Mouse (Mus musculus) frontal cortex, postnatal 10 days (tissue): ENCODE results near the gene Fbln1.
A peak's percentile ranks its signal among the peaks of the same experiment; 100 is the strongest.
"Not testable (repeated sequence)": the region's sequence is repeated elsewhere in the genome, so short reads cannot be mapped to it uniquely, and the experiment has no call there.

Experiments used
- DNase-seq, 2 experiments: peaks; one replicate each; pipeline ENCODE4 v3.0.0; 2022; ENCODE audit warnings: low spot score in 2 of 2, mixed read lengths in 1 of 2

Gene Fbln1

DNA sequence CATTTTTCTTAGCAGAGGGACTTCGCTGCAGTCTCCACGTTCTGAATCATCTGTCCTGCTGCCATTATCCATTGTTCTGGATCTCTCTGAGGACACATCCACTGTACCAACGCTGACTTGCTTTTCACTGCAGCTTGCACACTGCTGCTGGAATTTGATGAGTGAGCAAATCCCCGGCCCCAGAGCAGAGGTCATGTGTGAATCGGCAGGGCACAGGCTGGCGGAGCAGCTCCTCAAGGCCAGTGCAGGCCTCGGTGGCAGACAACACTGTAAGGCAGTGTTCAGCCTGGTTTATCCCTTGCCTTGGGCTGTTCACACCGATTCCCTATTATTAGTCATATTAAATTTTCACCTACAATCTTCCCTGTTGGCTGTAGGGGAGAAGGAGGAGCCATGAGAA is 89.8 kb downstream of the Fbln1 start:
- DNase-seq, result no peak

DNA sequence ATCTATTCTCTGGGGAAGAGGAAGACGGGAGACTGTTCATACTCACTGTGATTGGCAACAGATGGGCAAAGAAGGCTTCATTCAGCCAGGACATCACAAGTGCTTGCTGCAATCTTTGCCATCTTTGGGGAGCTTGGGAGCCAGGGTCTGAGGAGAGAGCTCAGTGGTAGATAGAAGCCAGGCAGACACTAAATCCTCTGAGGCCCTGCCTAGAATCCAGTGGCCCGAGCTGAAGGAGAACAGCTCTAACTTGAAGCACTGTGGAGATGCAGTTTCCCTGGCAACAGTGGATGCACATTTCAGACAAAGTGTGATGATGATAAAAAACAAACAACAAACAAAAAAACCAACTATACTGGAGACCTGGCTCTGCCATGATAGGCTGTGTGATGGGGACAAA is 90.2 kb downstream of the Fbln1 start:
- DNase-seq, result no peak

DNA sequence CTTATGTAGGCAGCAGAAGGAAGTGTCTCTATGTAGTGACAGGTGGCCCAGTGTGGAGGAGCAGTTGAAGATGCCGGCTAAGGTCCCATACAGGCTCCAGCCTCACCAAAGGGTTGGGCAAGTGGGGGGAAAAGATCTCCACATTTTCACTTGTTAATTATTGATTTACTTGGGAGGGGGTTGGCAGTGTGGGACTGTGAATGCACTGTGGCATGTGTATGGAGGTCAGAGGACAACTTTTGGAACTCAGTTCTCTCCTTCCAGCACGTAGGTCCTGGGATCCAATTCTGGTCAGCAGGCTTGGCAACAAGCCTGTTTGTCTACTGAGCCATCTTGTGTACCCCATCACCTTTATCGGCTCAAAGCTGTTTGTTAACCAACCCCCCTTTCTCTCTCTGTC is 90.8 kb downstream of the Fbln1 start:
- no peak for DNase-seq

DNA sequence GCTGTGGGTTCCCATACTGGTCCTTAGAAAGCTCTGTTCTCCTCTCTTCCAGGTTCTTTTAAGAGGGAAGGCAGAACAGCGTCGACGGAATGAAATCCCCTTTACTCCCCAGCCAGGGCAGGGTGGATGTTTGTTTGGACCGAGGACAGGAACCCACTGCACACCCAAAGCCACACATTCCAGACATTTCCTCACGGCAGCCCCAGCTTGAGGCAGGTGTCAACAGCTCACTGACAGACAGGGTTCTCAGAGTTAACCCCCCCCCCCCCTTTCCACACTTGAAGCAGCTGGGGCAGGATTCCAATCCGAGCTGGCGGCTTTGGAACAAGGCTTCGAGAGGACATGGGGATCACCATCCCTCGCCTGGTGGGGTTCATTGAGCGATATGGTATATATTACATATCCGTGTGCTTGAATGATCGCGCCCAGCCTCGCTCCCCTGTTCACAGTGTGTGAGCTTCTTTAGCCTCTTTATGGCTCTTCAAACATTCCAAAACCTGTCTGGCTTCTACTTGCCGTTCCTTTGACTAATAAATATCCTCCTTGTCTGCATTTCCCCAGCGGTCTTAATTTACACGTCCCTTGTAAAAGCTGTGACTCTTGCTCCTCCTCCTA is 92.5 kb downstream of the Fbln1 start:
- DNase-seq, result no peak

DNA sequence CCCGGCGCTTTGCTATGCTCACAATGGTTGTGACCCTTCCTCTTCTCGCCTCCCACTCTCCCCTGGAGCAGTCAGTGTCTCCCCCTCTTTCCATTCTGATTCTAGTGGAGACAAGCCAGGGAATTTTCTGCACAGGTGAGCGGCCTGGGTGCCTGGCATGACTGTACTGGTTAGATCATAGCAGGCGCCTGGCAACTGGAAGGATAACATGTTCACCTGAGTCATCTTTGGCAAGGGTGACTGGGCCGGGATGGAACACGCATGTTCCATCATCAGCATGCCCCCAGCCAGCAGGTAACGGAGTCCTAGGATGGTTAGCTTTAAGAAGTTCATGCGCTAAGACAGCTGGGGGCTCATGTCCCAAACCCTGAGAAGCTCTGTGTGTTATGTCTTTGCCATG is 93.2 kb downstream of the Fbln1 start:
- no peak for DNase-seq

DNA sequence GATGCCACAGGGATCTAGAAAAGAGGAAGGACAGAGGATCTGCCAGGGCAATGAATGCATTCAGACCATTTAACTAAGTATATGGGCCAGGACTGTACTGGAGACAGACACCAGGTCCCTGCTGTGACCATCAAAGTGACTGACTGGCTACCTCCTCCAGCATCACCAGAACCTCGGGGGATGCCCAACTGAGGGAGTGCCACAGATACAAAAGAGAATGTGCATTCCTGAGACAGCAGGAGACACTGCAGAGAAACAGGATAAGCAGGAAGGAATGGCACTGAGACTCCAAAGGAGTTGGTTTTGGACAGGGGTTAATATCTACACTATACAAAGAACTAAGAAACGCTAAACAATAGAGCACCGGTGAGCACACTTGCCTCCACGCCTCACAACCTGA is 97.5 kb downstream of the Fbln1 start:
- no peak for DNase-seq

DNA sequence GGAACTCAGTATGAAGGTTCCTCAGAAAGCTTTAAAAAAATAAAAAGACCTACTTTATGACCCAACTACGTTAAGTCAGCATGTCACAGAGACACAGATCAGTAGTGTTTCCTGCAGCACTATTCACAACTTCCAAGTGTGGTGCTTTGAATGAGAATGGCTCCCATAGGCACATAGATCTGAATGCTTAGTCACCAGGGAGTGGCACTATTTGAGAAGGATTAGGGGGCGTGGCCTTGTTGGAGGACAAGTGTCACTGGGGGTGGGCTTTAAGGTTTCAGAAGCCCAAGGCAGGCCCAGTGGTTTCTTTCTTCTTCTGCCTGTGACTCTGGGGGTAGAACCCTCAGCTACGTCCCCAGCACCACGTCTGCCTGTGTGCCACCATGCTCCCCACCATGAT is 98.2 kb downstream of the Fbln1 start:
- no peak for DNase-seq

DNA sequence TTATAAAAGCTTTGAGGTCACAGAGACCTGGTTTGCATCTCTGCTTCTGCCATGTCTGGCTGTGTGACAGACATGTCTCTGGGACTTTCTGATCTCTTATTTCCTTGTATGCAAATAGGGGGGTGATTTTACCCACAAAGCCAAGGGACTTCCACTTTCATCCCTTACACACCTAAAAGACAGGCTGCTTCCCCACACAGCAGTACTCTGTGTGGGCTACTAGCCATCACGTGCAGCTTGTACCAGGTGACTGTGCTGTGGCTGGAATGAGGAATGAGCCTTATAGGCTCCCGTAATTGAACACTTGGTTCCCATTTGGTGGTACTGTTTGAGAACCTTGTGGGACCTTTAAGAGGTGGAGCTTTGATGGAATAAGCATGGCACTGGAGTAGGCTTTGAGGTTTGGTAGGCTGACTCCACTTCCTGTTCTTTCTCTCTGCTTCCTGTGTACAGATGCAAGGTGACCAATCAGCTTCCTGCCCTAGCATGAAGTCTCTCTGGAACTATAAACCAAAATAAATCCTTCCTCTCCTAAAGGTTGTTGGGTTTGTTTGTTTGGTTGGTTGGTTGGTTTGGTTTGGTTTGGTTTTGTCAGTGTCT is 101.4 kb downstream of the Fbln1 start:
- DNase-seq, result no peak

DNA sequence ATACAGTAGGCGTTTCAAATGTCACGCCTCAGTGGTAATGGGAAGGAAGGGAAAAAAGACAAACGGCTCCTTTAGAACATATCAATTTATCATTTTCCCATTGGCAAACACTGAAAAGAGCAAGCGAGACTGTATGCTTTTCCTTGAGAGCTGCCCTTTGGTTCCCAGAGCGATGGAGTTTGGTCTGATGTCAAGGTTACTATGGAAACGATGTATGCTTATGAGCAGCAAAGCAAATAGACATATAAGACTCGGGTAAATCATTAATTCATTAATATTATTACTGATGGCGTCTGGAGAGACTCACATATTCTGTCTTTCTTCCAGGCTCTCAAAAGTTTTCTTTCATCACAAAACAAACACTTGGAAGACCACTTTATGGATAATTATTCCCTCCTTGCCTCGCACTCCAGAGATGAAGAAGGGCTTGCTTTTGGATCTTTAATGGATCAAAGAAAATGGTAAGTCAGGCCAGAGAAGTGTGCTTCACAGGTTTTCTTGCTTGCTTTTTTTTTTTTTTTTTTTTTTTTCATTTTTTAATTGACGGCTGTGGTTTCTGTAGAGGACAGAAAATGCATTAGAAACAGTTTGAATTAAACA is 105.4 kb downstream of the Fbln1 start:
- DNase-seq, result no peak

DNA sequence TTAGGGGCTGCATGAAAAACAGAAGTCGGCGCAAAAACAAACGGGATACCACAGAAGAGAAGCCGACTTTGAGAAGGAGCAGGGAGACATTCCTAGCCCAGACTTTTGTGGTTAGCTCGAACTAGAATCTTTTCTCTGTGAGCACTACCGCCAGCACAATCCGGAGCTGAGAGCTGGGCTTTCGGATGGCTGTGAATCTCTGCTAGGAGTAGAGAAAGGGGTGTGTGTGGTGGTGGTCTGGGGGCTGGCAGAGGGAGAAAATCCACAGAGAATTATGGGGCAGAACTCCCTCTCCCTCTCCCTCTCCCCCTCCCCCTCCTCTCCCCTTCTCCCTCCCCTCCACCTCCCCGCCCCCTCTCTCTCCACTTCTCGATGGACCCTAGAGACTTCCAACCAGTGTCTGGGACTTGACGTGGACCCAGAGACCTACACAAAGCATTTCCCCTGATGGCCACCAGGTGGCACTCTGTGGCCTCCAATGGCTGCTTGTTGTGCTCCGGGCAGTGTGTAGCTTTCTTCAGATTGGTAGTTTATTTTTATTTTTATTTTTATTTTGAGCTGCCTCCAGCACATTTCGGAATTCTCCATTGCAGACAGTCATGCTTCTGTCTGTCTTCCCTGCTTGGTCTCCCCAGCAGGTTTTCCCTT is 109.8 kb downstream of the Fbln1 start:
- peak; percentile 48 to 83 for DNase-seq

DNA sequence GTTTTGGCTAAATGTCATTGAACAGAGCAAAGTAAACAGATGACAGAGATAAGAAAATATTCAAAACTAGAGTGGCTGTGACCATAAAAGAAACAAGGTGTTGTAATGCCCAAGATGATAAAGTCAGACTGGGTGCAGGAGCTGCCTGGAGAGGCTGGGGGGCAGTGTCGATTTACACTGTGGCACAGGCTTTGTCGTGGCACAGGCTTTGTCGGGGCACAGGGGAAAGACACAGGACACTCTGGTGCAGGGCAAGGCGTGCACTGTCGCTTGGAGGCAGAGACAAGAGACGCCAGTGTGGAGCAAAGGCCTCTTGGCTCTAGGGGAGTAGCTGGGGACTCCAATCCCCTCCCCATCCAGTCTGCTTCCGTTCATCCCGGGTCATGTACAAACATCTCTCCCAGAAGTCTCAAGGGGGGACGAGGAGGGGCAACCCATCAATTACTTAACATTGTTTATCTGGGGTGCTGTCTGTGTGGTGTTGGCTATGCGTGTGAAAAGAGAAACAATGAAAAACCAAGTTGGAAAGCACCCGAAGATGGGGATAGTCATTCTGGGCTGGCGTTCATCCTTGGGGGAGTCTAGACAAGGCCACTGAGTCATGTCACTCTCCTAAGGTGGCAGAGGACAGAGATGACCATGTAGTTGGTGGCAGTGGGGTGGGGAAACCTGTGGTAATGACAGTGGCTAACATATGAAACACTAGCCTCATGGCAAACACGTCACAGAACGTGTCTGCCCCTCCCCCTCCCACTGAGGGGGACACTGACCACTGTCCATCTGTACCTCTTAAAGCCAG is 110.8 kb downstream of the Fbln1 start:
- DNase-seq, result no peak

DNA sequence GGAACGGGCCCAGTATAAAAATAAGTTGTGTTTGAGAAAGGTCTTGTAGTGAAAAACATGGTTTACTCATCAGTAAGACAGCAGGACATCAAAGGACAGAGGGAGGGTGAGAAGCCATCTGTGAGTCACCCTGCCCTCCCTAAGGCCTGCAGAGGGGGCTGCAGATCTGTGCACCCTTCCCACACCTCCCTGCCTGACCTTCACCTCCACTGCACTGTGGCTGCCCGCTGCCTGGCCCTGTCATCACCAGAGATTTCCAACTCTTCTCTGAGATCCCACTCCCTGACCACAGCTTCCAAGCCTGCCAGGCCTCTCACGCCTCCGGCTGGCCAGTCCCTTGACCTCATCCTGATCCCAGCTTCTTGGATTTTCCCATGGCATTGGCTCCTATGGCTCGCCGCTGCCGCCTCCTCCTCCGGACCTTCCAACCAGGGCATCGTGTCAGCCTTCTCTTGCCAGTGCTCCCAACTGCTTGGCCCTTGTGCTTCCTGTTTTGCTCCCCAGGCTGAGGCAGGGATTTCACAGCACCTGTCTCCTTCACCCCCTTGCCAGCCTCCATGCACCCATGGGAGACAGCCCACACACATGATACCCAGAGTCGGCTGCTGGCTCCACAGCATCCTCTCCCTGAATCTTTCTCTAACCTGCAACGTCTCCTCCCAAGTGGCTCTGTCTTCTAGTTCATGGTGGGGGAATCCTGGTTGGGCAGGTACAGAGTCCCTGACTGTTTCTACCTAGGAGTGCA is 114.3 kb downstream of the Fbln1 start:
- no peak for DNase-seq

DNA sequence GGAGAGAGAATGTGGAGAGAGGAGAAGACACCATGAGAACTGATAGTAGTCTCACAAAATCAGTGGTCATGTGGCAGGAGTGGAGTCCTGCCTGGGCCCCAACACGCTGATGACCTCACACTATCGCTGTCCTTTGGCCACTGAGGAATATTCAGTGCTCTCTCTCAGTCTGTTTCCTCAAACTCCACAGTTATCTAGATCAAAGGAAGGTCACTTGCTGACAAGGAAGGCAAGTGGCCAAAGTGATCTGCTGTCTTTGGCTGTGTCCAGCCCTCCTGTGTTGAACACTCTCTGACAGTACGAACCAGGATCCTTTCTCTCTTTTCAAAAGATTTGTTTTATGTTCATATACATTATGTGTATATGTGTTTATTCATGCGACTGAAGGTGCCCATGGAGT is 117.5 kb downstream of the Fbln1 start:
- no peak for DNase-seq

DNA sequence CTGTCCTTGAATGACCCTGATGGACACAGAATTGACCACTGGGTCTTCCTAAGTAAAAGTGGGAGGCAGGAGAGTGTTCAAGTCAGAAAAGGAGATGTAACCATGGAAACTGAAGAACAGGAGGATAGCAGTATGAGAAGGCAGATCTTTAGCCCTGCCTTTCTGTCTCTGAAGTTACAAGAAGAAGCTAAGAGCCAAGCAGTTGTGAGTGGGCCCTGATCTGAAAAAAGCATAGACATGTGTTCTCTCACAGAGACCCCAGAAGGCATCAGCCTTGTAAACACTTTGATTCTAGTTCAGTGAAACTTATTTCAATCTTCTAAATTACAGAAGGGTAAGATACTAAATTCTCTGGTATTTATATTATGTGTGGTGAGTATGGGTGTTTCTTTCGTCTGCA is 118.7 kb downstream of the Fbln1 start:
- DNase-seq, result no peak

DNA sequence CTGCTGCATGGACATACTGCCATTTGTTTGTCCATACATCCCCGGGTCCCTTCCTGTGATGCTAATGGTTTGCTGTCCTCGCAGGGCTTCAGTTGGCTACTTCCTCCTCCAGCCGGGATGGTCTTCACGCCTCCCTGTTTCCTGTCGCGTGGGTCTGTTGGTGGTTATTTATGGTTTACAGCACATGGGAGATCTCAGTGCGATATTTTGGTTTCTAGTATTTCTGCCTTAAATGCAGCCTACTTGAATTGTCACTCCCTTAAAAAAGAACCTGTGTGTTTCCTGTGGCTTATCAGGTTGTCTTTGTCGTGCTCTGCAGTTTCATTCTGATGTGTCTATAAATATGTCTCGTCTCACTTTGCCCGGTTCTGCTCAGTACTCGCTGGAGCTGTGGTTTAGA is 122.1 kb downstream of the Fbln1 start:
- peak in 1 of 2 experiments; percentile 32 for DNase-seq

DNA sequence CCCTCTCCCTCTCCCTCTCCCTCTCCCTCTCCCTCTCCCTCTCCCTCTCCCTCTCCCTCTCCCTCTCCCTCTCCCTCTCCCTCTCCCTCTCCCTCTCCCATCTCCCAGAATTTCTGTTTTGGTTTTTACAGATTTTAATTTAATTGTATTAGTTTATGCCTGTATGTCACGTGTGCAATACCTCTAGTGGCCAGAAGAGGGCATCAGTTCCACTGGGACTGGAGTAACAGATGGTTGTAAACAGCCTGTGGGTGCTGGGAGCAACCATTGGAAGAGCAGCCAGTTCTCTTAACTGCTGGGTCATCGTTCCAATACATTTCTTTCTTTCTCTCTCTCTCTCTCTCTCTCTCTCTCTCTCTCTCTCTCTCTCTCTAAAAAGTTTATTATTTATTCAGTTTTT is 122.7 kb downstream of the Fbln1 start:
- DNase-seq, result not testable (repeated sequence)

DNA sequence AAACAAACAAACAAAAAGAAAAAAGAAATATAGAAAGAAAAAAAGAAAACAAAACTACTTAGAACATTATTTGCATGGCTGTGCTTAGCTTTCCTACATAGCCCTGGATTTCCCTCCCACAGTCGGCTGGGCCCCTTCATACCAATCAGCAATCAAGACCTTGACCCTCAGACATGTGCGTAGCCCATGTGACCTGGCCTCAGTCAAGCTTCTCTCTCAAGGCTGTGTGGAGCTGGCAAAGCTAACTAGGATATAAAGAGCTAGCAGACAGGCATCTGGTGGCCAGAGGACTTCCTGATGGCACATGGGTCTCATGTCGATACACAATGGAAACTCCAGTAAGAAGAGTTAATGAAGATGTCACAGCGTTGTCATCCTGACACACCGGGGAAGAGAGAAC is 123.3 kb downstream of the Fbln1 start:
- DNase-seq, result no peak

DNA sequence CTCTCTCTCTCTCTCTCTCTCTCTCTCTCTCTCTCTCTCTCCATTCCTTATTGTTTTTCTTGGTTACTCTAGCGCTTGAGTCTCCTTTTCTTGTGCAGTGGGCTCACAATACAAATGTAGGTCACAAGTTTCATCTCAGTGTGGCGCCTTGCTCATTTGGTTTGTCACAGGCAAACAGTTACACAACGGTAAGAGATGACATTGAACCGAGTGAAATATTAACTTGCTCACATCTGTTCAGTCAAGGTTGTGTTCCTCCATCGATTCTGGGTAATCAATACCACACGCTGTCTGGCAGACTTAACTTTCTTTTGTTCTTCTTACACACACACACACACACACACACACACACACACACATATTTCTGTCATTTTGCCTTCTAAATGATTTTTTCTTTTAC is 124.3 kb downstream of the Fbln1 start:
- DNase-seq, result no peak

DNA sequence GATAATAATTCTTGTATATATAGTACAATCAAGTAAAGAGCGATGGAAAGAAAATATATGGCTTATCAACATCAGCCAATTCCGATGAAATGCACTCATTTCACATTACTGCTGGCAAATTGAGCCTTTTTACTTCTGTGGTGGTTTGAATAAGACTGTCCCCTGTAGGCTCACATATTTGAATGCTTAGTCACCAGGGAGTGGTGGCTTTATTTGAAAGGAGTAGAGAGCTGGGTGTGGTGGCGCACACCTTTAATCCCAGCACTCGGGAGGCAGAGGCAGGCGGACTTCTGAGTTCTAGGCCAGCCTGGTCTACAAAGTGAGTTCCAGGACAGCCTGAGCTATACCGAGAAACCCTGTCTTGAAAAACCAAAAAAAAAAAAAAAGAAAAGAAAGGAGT is 127.8 kb downstream of the Fbln1 start:
- not testable (repeated sequence) for DNase-seq

DNA sequence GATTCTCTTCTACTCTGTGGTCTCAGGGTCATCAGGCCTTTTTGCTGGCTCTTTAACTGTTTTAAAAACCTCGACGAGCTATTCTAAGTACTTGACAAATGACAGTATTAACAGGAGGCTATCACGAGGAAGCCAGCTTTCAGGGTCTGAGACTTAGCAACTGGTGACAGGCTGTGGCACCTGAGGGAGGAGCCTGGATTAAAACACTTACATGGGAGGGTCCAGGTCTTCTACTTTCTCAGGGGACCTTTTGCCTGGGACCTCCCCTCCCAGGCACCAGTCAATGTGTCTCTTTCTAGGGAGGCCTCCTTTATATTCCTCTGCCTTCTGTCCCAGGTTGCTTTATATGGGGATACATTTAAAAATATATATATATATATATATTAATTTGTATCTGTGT is 128.5 kb downstream of the Fbln1 start:
- DNase-seq, result no peak

DNA sequence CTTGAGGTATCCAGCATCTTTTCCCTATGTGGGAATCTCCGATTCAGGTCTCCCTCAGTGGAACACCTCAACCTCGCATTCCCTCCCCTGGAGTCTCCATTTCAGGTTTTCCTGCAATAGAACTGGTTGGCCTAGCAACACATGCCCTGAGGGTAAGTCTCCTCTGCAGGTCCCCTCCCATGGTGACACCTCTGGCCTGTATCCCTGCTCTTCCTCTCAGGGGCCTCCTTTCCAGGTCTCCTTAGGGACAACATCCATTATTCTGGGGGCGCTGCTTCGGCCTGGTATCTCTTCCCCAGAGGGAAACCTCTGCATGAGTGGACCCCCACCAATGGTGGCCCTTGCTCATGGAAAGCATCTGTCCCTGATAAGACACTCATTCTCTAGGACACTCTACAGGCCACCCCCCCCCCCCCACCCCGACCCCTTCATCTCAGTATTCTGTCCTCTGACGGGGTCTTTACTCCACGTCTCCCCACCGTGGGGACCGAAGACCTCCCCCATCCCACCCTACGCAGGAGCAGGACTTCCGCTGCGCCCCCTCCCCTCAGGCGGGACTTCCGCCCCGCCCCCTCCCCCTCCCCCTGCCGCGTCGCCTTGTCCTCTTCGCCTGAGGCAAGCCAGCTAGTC is 130.0 kb downstream of the Fbln1 start, which contains the start of gene Atxn10:
TSS of gene Atxn10 (plus strand) at position 575 of the 630 bp plus-strand sequence.
- DNase-seq, result peak; percentile 25 to 48
